Comparison of ENCODE assay signal across 13 mouse cellular contexts in the genomic region with DNA sequence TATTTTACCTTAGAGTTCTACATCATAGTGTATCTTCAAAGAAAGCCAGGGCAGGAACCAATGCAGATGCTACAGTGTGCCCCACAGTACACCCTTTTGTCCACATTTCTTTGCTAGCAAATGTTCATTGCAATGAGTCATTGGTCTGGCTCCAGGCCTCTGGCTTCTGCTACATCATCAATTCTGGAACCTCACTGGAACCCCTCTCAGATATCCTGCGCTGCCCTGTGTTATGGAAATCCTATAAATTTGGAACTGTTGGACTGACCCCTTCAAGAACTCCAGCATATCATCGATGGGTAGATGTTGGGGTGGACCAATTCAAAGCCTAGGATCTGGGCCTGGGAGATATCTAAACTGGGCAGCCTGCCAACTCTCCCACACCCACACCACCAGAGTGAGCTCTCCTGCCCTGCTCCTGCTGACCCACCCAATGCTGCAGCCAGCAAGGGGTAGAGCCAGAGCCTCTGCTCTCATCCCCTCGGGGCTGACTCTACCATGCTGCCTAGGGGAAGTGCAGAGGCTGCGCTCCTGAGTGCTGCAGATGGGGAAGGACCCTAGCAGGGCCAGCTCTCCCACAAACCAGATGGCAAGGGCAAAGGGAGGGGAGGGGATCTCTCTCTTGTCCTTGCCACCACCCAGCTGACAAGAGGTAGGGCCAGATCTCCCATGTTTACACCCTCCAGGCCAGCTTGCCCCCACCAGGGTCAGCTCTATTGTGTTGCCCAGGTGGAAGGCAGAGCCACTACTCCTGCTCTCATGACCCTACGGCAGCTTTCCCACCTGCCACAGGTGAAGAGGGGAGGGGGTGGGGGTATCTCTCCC. TPM values are rescaled to one million over a fixed set of nuclear protein-coding genes. Genes with fewer than 3 reads are reported as not detected.
DNase-seq lines count a peak whose midpoint lies in the region; ATAC-seq and TF ChIP-seq lines count a peak whose summit lies in the region.
"Had no signal": no experiment of that assay in that cellular context is flagged by ENCODE, and none has a peak within 500 bp of the region (broad histone marks: within the 10 kb centered on the region; RNA-seq: fewer than 3 reads in every experiment).

No protein-coding gene starts in this region.

- no peak overlapping the region for H3K4me2 ChIP-seq in heart, embryonic 16.5 days (ENCODE audit: low read depth, low read length)
- H3K4me2 ChIP-seq in midbrain, postnatal 0 days (ENCODE audit: low read depth, low read length, poor library complexity, severe bottlenecking), result no peak overlapping the region
- H3K4me2 ChIP-seq: limb, embryonic 13.5 days; neural tube, embryonic 12.5 days had no signal

- no peak overlapping the region for H3K4me3 ChIP-seq in heart, embryonic 10.5 days
- no peak overlapping the region for H3K4me3 ChIP-seq in heart, embryonic 16.5 days (ENCODE audit: low read length)
- H3K4me3 ChIP-seq in midbrain, postnatal 0 days (ENCODE audit: low read depth, low read length), result no peak overlapping the region
- H3K4me3 ChIP-seq: limb, embryonic 13.5 days; neural tube, embryonic 12.5 days had no signal

- in situ Hi-C loops in Patski (cut with MboI; ENCODE audit: low pct_unique_long_range_greater_than_20kb), result no loop called here

- no peak for TF ChIP-seq CTCF in Patski (IDR thresholded peaks at IDR 0.05)
- no peak for TF ChIP-seq CTCF in midbrain, postnatal 0 days (IDR thresholded peaks at IDR 0.05)

- H3K27ac ChIP-seq in heart, embryonic 10.5 days, result peak overlapping the region; percentile 67; the same call in 1 of the 2 replicates
- H3K27ac ChIP-seq in heart, embryonic 16.5 days (ENCODE audit: low read length), result no peak overlapping the region
- H3K27ac ChIP-seq in midbrain, postnatal 0 days (ENCODE audit: low read depth, low read length), result no peak overlapping the region
- H3K27ac ChIP-seq: limb, embryonic 13.5 days; neural tube, embryonic 12.5 days had no signal

- peak; percentile 21 for ATAC-seq in Patski
- peak; percentile 55; the same call in 1 of the 2 replicates for ATAC-seq in heart, embryonic 16.5 days (replicated peaks; ENCODE audit: extremely low read depth, insufficient read depth, low FRiP score)
- ATAC-seq in monocyte, adult 5-6 weeks (replicated peaks; ENCODE audit: insufficient number of reproducible peaks, low FRiP score, low TSS enrichment, poor library complexity, severe bottlenecking), result 0 out of 2 replicates have a peak, but pooled peaks have one; percentile 17
- ATAC-seq in midbrain, postnatal 0 days (ENCODE audit: low FRiP score), result no peak
- ATAC-seq: forebrain, postnatal 0 days had no signal

- no peaks in the 10 kb centered on the region for H3K9me3 ChIP-seq in heart, embryonic 10.5 days
- H3K9me3 ChIP-seq in heart, embryonic 16.5 days (replicated peaks; ENCODE audit: control insufficient read depth, low read length), result no peaks in the 10 kb centered on the region
- no peaks in the 10 kb centered on the region for H3K9me3 ChIP-seq in midbrain, postnatal 0 days (ENCODE audit: low read length)
- H3K9me3 ChIP-seq: limb, embryonic 13.5 days; neural tube, embryonic 12.5 days had no signal

- CTCF ChIA-PET in Patski (lab: Charles Lee), result interaction anchor here (1.3 to 1.7 kb wide), 2 partner anchors 9 to 12 kb away, joined by 3 to 5 read pairs; no protein-coding TSS in a partner anchor

- peaks cover 8% of the 10 kb centered on the region for H3K4me1 ChIP-seq in heart, embryonic 10.5 days
- H3K4me1 ChIP-seq in heart, embryonic 16.5 days (ENCODE audit: control insufficient read depth, insufficient read depth, low read length), result peaks cover 4% of the 10 kb centered on the region
- H3K4me1 ChIP-seq in midbrain, postnatal 0 days (ENCODE audit: insufficient read depth, low read length), result no peaks in the 10 kb centered on the region
- H3K4me1 ChIP-seq: neural tube, embryonic 12.5 days had no signal

- no peak overlapping the region for H3K9ac ChIP-seq in heart, embryonic 16.5 days (ENCODE audit: low read length)
- H3K9ac ChIP-seq in midbrain, postnatal 0 days (replicated peaks; ENCODE audit: low read length, poor library complexity, severe bottlenecking), result no peak overlapping the region
- H3K9ac ChIP-seq: forebrain, postnatal 0 days; limb, embryonic 13.5 days; neural tube, embryonic 12.5 days had no signal

- H3K36me3 ChIP-seq in heart, embryonic 10.5 days, result no peaks in the 10 kb centered on the region
- no peaks in the 10 kb centered on the region for H3K36me3 ChIP-seq in heart, embryonic 16.5 days (ENCODE audit: control insufficient read depth, insufficient read depth)
- no peaks in the 10 kb centered on the region for H3K36me3 ChIP-seq in midbrain, postnatal 0 days (ENCODE audit: insufficient read depth, low read length)
- H3K36me3 ChIP-seq: limb, embryonic 13.5 days; neural tube, embryonic 12.5 days had no signal

- WGBS in heart, embryonic 10.5 days, result 68% methylated on average over 5 of the region's 5 CpGs
- WGBS in heart, embryonic 16.5 days, result 51% methylated on average over 5 of the region's 5 CpGs
- 79% methylated on average over 5 of the region's 5 CpGs for WGBS in midbrain, postnatal 0 days

- POLR2A ChIA-PET in Patski (lab: Charles Lee), result interaction anchor here (1.2 kb wide), 1 partner anchor 16 kb away, joined by 3 read pairs; no protein-coding TSS in a partner anchor

- DNase-seq in heart, embryonic 10.5 days (ENCODE audit: low spot score), result no peak
- DNase-seq in heart, adult 9 months (ENCODE audit: low spot score in 2 of 2), result no peak
- DNase-seq in Patski (ENCODE audit: low read depth, low spot score), result no peak
- no peak for DNase-seq in thymus, postnatal 0 days (ENCODE audit: low spot score)
- DNase-seq in cerebellum, postnatal 14 days, result no peak
- DNase-seq in midbrain, postnatal 0 days (ENCODE audit: low spot score), result no peak
- DNase-seq: forebrain, postnatal 0 days; thymus, adult 18-20 months had no signal

- H3K27me3 ChIP-seq in heart, embryonic 10.5 days (ENCODE audit: insufficient read depth, poor library complexity, severe bottlenecking), result no peaks in the 10 kb centered on the region; the same call in 1 of the 2 replicates
- H3K27me3 ChIP-seq in Patski, result no peaks in the 10 kb centered on the region
- H3K27me3 ChIP-seq in heart, embryonic 16.5 days (ENCODE audit: control insufficient read depth, insufficient read depth, low read length), result no peaks in the 10 kb centered on the region
- no peaks in the 10 kb centered on the region for H3K27me3 ChIP-seq in midbrain, postnatal 0 days (ENCODE audit: insufficient read depth, low read length)
- H3K27me3 ChIP-seq: limb, embryonic 13.5 days; neural tube, embryonic 12.5 days had no signal

RNA-seq across cellular contexts. Expression of a gene that starts 16.4 kb away (rescaled TPM):
- 0.38 and 1.2 TPM in 2 replicates for polyA plus RNA-seq in heart, embryonic 10.5 days (2016; fragmentation: Nextera tagmentation; extraction: Ambion mirVana)
- polyA plus RNA-seq in Patski (2021), result 0.28 TPM
- 0.14 and 0.15 TPM in 2 replicates for polyA plus RNA-seq in heart, embryonic 16.5 days (2015; fragmentation: Nextera tagmentation; extraction: Ambion mirVana)
- total RNA-seq in monocyte, adult 5-6 weeks (2017), result not detected in 3 replicates
- polyA plus RNA-seq in thymus, postnatal 0 days (2015; fragmentation: Nextera tagmentation; extraction: Ambion mirVana), result 0.93 and 2.4 TPM in 2 replicates
- total RNA-seq in midbrain, postnatal 0 days (2014; rRNA removed), result not detected in 2 replicates
- polyA plus RNA-seq in midbrain, postnatal 0 days (2015; fragmentation: Nextera tagmentation; extraction: Ambion mirVana), result not detected in 2 replicates
- total RNA-seq: forebrain, postnatal 0 days had no signal
- polyA plus RNA-seq: forebrain, postnatal 0 days; kidney, embryonic 14.5 days had no signal

RNA-seq across cellular contexts. Expression of a gene that starts 23.7 kb away (rescaled TPM):
- 0.25 and 1.2 TPM in 2 replicates for polyA plus RNA-seq in heart, embryonic 10.5 days (2016; fragmentation: Nextera tagmentation; extraction: Ambion mirVana)
- polyA plus RNA-seq in Patski (2021), result 0.28 TPM
- polyA plus RNA-seq in heart, embryonic 16.5 days (2015; fragmentation: Nextera tagmentation; extraction: Ambion mirVana), result 0.15 TPM in 1 of 2 replicates, not detected in the other
- total RNA-seq in monocyte, adult 5-6 weeks (2017), result not detected in 3 replicates
- 0.22 and 0.70 TPM in 2 replicates for polyA plus RNA-seq in thymus, postnatal 0 days (2015; fragmentation: Nextera tagmentation; extraction: Ambion mirVana)
- not detected in 2 replicates for total RNA-seq in midbrain, postnatal 0 days (2014; rRNA removed)
- polyA plus RNA-seq in midbrain, postnatal 0 days (2015; fragmentation: Nextera tagmentation; extraction: Ambion mirVana), result 0.17 TPM in 1 of 2 replicates, not detected in the other
- total RNA-seq: forebrain, postnatal 0 days had no signal
- polyA plus RNA-seq: forebrain, postnatal 0 days had no signal

RNA-seq across cellular contexts. Expression of a gene that starts 41.2 kb away (rescaled TPM):
- 0.18 TPM in 1 of 2 replicates, not detected in the other for polyA plus RNA-seq in heart, embryonic 10.5 days (2016; fragmentation: Nextera tagmentation; extraction: Ambion mirVana)
- polyA plus RNA-seq in Patski (2021), result 0.05 TPM
- polyA plus RNA-seq in heart, embryonic 16.5 days (2015; fragmentation: Nextera tagmentation; extraction: Ambion mirVana), result 0.39 and 0.40 TPM in 2 replicates
- 0.76 to 1.2 TPM in 2 of 3 replicates, not detected in the other for total RNA-seq in monocyte, adult 5-6 weeks (2017)
- polyA plus RNA-seq in thymus, postnatal 0 days (2015; fragmentation: Nextera tagmentation; extraction: Ambion mirVana), result 0.65 and 0.77 TPM in 2 replicates
- total RNA-seq in midbrain, postnatal 0 days (2014; rRNA removed), result 1.8 TPM in 1 of 2 replicates, not detected in the other
- polyA plus RNA-seq in midbrain, postnatal 0 days (2015; fragmentation: Nextera tagmentation; extraction: Ambion mirVana), result 0.15 and 0.17 TPM in 2 replicates
- polyA plus RNA-seq: limb, embryonic 13.5 days; neural tube, embryonic 12.5 days had no signal

RNA-seq across cellular contexts. Expression of a gene that starts 51.7 kb away (rescaled TPM):
- 55.2 and 71.8 TPM in 2 replicates for polyA plus RNA-seq in heart, embryonic 10.5 days (2016; fragmentation: Nextera tagmentation; extraction: Ambion mirVana)
- polyA plus RNA-seq in Patski (2021), result 57.8 TPM
- polyA plus RNA-seq in heart, embryonic 16.5 days (2015; fragmentation: Nextera tagmentation; extraction: Ambion mirVana), result 36.5 and 36.6 TPM in 2 replicates
- 15.4 to 22.7 TPM (median 16.9 TPM) in 3 replicates for total RNA-seq in monocyte, adult 5-6 weeks (2017)
- polyA plus RNA-seq in thymus, postnatal 0 days (2015; fragmentation: Nextera tagmentation; extraction: Ambion mirVana), result 36.1 and 36.3 TPM in 2 replicates
- total RNA-seq in midbrain, postnatal 0 days (2014; rRNA removed), result 92.0 and 99.8 TPM in 2 replicates
- 80.2 and 81.3 TPM in 2 replicates for polyA plus RNA-seq in midbrain, postnatal 0 days (2015; fragmentation: Nextera tagmentation; extraction: Ambion mirVana)
